In genomic region chr17:91025061-91025623, GRCm38 (mm10) we compare ENCODE assay signal across 25 mouse cellular contexts.
A peak's percentile ranks its signal among the peaks of the same experiment; 100 is the strongest.
DNase-seq lines count a peak whose midpoint lies in the region; ATAC-seq and TF ChIP-seq lines count a peak whose summit lies in the region.
"Had no signal": no experiment of that assay in that cellular context is flagged by ENCODE, and none has a peak within 500 bp of the region (broad histone marks: within the 10 kb centered on the region; RNA-seq: fewer than 3 reads in every experiment).

No protein-coding gene starts in this region.

- no peaks in the 10 kb centered on the region for H3K9me3 ChIP-seq in heart, embryonic 11.5 days (replicated peaks; ENCODE audit: control insufficient read depth, low read length)
- no peaks in the 10 kb centered on the region for H3K9me3 ChIP-seq in liver, embryonic 11.5 days (ENCODE audit: control insufficient read depth, low read length)
- no peaks in the 10 kb centered on the region for H3K9me3 ChIP-seq in lung, postnatal 0 days (ENCODE audit: low read length)
- H3K9me3 ChIP-seq: embryonic facial prominence, embryonic 10.5 days; embryonic facial prominence, embryonic 15.5 days; forebrain, embryonic 13.5 days; hindbrain, embryonic 13.5 days; midbrain, embryonic 13.5 days; neural tube, embryonic 13.5 days had no signal

- H3K4me1 ChIP-seq in heart, embryonic 11.5 days (ENCODE audit: control insufficient read depth, insufficient read depth, low read length): no peaks in the 10 kb centered on the region
- H3K4me1 ChIP-seq in liver, adult 2 months (ENCODE audit: control insufficient read depth, insufficient read depth, low read length): no peaks in the 10 kb centered on the region
- no peaks in the 10 kb centered on the region for H3K4me1 ChIP-seq in liver, embryonic 11.5 days (replicated peaks; ENCODE audit: control insufficient read depth, insufficient read depth, low read length)
- no peaks in the 10 kb centered on the region for H3K4me1 ChIP-seq in lung, postnatal 0 days (ENCODE audit: insufficient read depth, low read depth, low read length)
- H3K4me1 ChIP-seq: embryonic facial prominence, embryonic 10.5 days; embryonic facial prominence, embryonic 15.5 days; forebrain, embryonic 13.5 days; hindbrain, embryonic 13.5 days; midbrain, embryonic 13.5 days; neural tube, embryonic 13.5 days had no signal

- no peak overlapping the region for H3K27ac ChIP-seq in heart, embryonic 11.5 days (ENCODE audit: low read depth, low read length)
- H3K27ac ChIP-seq in liver, adult 2 months (replicated peaks; ENCODE audit: insufficient read depth, low read depth, low read length): no peak overlapping the region
- H3K27ac ChIP-seq in liver, embryonic 11.5 days (ENCODE audit: low read depth, low read length): no peak overlapping the region
- H3K27ac ChIP-seq in lung, postnatal 0 days (ENCODE audit: low read length): no peak overlapping the region
- H3K27ac ChIP-seq: embryonic facial prominence, embryonic 10.5 days; embryonic facial prominence, embryonic 15.5 days; forebrain, embryonic 13.5 days; hindbrain, embryonic 13.5 days; liver, embryonic 14.5 days; macrophage; midbrain, embryonic 13.5 days; neural tube, embryonic 13.5 days had no signal

- peak; percentile 5 to 19 for DNase-seq in heart, adult 9 months (ENCODE audit: low spot score in 2 of 2)
- peak; percentile 47 for DNase-seq in liver, adult 2 months (ENCODE audit: extremely low read depth, low read depth, low spot score)
- DNase-seq in liver, embryonic 11.5 days (ENCODE audit: low spot score): no peak
- peak; percentile 79 for DNase-seq in lung, postnatal 0 days (ENCODE audit: low spot score)
- peak; percentile 0 for DNase-seq in skeletal muscle tissue, adult 2 months (ENCODE audit: low read depth, low spot score)
- DNase-seq in urinary bladder, postnatal 25 days (ENCODE audit: low spot score): no peak
- no peak for DNase-seq in adrenal gland, postnatal 10 days
- DNase-seq: cerebellum, adult 8-10 months; cerebellum, postnatal 25 days; gastrocnemius, postnatal 10 days; kidney, adult 9 months; kidney, postnatal 14 days; left cerebral cortex, postnatal 4 days; right cerebral cortex, postnatal 4 days had no signal

- H3K9ac ChIP-seq in heart, embryonic 11.5 days (ENCODE audit: low read depth, low read length): no peak overlapping the region
- no peak overlapping the region for H3K9ac ChIP-seq in liver, adult 2 months (ENCODE audit: low read depth, low read length)
- H3K9ac ChIP-seq in liver, embryonic 11.5 days (ENCODE audit: low read depth, low read length): no peak overlapping the region
- no peak overlapping the region for H3K9ac ChIP-seq in lung, postnatal 0 days (replicated peaks; ENCODE audit: low read depth)
- H3K9ac ChIP-seq: embryonic facial prominence, embryonic 15.5 days; forebrain, embryonic 13.5 days; hindbrain, embryonic 13.5 days; liver, embryonic 14.5 days; midbrain, embryonic 13.5 days; neural tube, embryonic 13.5 days had no signal

- WGBS in heart, embryonic 11.5 days (ENCODE audit: insufficient replicate concordance): 59% methylated on average over 2 of the region's 2 CpGs
- 55% methylated on average over 2 of the region's 2 CpGs for WGBS in liver, adult 2 months
- WGBS in liver, embryonic 11.5 days: 71% methylated on average over 2 of the region's 2 CpGs
- WGBS in lung, postnatal 0 days: 42% methylated on average over 2 of the region's 2 CpGs

- no peak overlapping the region for H3K4me3 ChIP-seq in heart, embryonic 11.5 days (ENCODE audit: low read depth, low read length)
- no peak overlapping the region for H3K4me3 ChIP-seq in liver, adult 2 months (ENCODE audit: insufficient read depth, low read depth, low read length)
- no peak overlapping the region for H3K4me3 ChIP-seq in liver, embryonic 11.5 days (ENCODE audit: low read depth, low read length)
- no peak overlapping the region for H3K4me3 ChIP-seq in lung, postnatal 0 days (ENCODE audit: low read depth, low read length)
- H3K4me3 ChIP-seq: embryonic facial prominence, embryonic 10.5 days; embryonic facial prominence, embryonic 15.5 days; forebrain, embryonic 13.5 days; hindbrain, embryonic 13.5 days; midbrain, embryonic 13.5 days; neural tube, embryonic 13.5 days had no signal

- H3K4me2 ChIP-seq in heart, embryonic 11.5 days: no peak overlapping the region
- no peak overlapping the region for H3K4me2 ChIP-seq in liver, embryonic 11.5 days
- no peak overlapping the region for H3K4me2 ChIP-seq in lung, postnatal 0 days (replicated peaks; ENCODE audit: low read depth, low read length)
- H3K4me2 ChIP-seq: embryonic facial prominence, embryonic 15.5 days; forebrain, embryonic 13.5 days; hindbrain, embryonic 13.5 days; midbrain, embryonic 13.5 days; neural tube, embryonic 13.5 days had no signal

- no peaks in the 10 kb centered on the region for H3K27me3 ChIP-seq in heart, embryonic 11.5 days (ENCODE audit: control insufficient read depth, insufficient read depth, low read length)
- no peaks in the 10 kb centered on the region for H3K27me3 ChIP-seq in liver, adult 2 months (ENCODE audit: control insufficient read depth, insufficient read depth, low read length)
- no peaks in the 10 kb centered on the region for H3K27me3 ChIP-seq in liver, embryonic 11.5 days (replicated peaks; ENCODE audit: control insufficient read depth, insufficient read depth, low read length)
- no peaks in the 10 kb centered on the region for H3K27me3 ChIP-seq in lung, postnatal 0 days (replicated peaks; ENCODE audit: insufficient read depth, low read length)
- H3K27me3 ChIP-seq: embryonic facial prominence, embryonic 15.5 days; forebrain, embryonic 13.5 days; hindbrain, embryonic 13.5 days; midbrain, embryonic 13.5 days; neural tube, embryonic 13.5 days; Patski had no signal

- no peak for TF ChIP-seq POLR2A in liver, adult 2 months (IDR thresholded peaks at IDR 0.05; ENCODE audit: extremely low read depth, insufficient read depth, low read length)

- ATAC-seq in heart, embryonic 11.5 days (replicated peaks; ENCODE audit: insufficient number of reproducible peaks, low FRiP score, low TSS enrichment): no peak
- no peak for ATAC-seq in liver, embryonic 11.5 days (replicated peaks; ENCODE audit: low FRiP score)
- peak; percentile 80 for ATAC-seq in lung, postnatal 0 days
- ATAC-seq: forebrain, embryonic 13.5 days; intestine, embryonic 16.5 days; midbrain, embryonic 13.5 days; Patski had no signal

- TF ChIP-seq CTCF in liver, adult 2 months (IDR thresholded peaks at IDR 0.05; ENCODE audit: low read depth, low read length): no peak
- TF ChIP-seq CTCF in lung, postnatal 0 days (IDR thresholded peaks at IDR 0.05): no peak

- TF ChIP-seq EP300 in lung, postnatal 0 days (IDR thresholded peaks at IDR 0.05): peak; percentile 94

- H3K79me2 ChIP-seq in liver, adult 2 months (ENCODE audit: control insufficient read depth, insufficient read depth, low read length): no peaks in the 10 kb centered on the region

- H3K36me3 ChIP-seq in heart, embryonic 11.5 days (ENCODE audit: control insufficient read depth, insufficient read depth, low read length): no peaks in the 10 kb centered on the region
- H3K36me3 ChIP-seq in liver, adult 2 months (ENCODE audit: control insufficient read depth, insufficient read depth, low read length): no peaks in the 10 kb centered on the region
- H3K36me3 ChIP-seq in liver, embryonic 11.5 days (ENCODE audit: control insufficient read depth, insufficient read depth, low read length): no peaks in the 10 kb centered on the region
- H3K36me3 ChIP-seq in lung, postnatal 0 days (ENCODE audit: insufficient read depth, low read length): no peaks in the 10 kb centered on the region
- H3K36me3 ChIP-seq: embryonic facial prominence, embryonic 10.5 days; embryonic facial prominence, embryonic 15.5 days; hindbrain, embryonic 13.5 days; midbrain, embryonic 13.5 days; neural tube, embryonic 13.5 days had no signal

Comparison
In these comparisons a context has a peak if more than half of its experiments do, and no peak if none do; other contexts are left out.
1. DNase-seq: peak in heart, adult 9 months (2 of 2), liver, adult 2 months (single experiment), lung, postnatal 0 days (single experiment) and skeletal muscle tissue, adult 2 months (single experiment); none in liver, embryonic 11.5 days (single experiment), urinary bladder, postnatal 25 days (single experiment) and adrenal gland, postnatal 10 days (single experiment).